In genomic region chr1:132276694-132277093, GRCm38 (mm10) we compare ENCODE assay signal across 30 mouse cellular contexts. TPM values are rescaled to one million over a fixed set of nuclear protein-coding genes. Genes with fewer than 3 reads are reported as not detected.
DNase-seq lines count a peak whose midpoint lies in the region; TF ChIP-seq lines count a peak whose summit lies in the region.
"Had no signal": no experiment of that assay in that cellular context is flagged by ENCODE, and none has a peak within 500 bp of the region (broad histone marks: within the 10 kb centered on the region; RNA-seq: fewer than 3 reads in every experiment).

No protein-coding gene starts in this region.

- no peak for TF ChIP-seq EP300 in ES-Bruce4 (IDR thresholded peaks at IDR 0.05; ENCODE audit: insufficient read depth, low read depth, low read length)

- peaks cover 7% of the 10 kb centered on the region for H3K4me1 ChIP-seq in heart, embryonic 10.5 days
- peaks cover 5% of the 10 kb centered on the region for H3K4me1 ChIP-seq in ES-Bruce4 (ENCODE audit: control insufficient read depth, insufficient read depth, low read length)
- H3K4me1 ChIP-seq: embryonic facial prominence, embryonic 13.5 days; embryonic facial prominence, embryonic 15.5 days had no signal

- DNase-seq in adrenal gland, adult (ENCODE audit: inconsistent age in 2 of 2, low spot score in 1 of 2): peak; percentile 56 to 79
- DNase-seq in adrenal gland, adult 2 months: no peak
- no peak for DNase-seq in heart, embryonic 10.5 days (ENCODE audit: low spot score)
- no peak for DNase-seq in heart, adult 18-20 months
- DNase-seq: B cell, adult 2 months; cerebellum, adult 11 months; cerebellum, adult 18-20 months; cerebellum, adult 8-10 months; cerebellum, adult 9-11 months; cerebellum, postnatal 14 days; cerebellum, postnatal 36 days; embryo, embryonic 11 days had no signal

- TF ChIP-seq POLR2A in ES-Bruce4 (IDR thresholded peaks at IDR 0.05; ENCODE audit: insufficient read depth, low read length): no peak

- 0 out of 2 replicates have a peak overlapping the region, but pooled peaks have one; percentile 6 for H3K27ac ChIP-seq in heart, embryonic 10.5 days
- H3K27ac ChIP-seq in ES-Bruce4 (ENCODE audit: insufficient read depth, low read length): no peak overlapping the region
- H3K27ac ChIP-seq: embryonic facial prominence, embryonic 13.5 days; embryonic facial prominence, embryonic 15.5 days; forebrain, embryonic 10.5 days; forebrain, embryonic 12.5 days had no signal

- TF ChIP-seq CTCF in ES-Bruce4 (IDR thresholded peaks at IDR 0.05; ENCODE audit: low read depth, low read length): peak; percentile 26

- no peak overlapping the region for H3K9ac ChIP-seq in ES-Bruce4 (ENCODE audit: low read depth, poor library complexity, severe bottlenecking)
- H3K9ac ChIP-seq: embryonic facial prominence, embryonic 13.5 days; embryonic facial prominence, embryonic 15.5 days; forebrain, embryonic 12.5 days had no signal

- no peaks in the 10 kb centered on the region for H3K9me3 ChIP-seq in heart, embryonic 10.5 days
- no peaks in the 10 kb centered on the region for H3K9me3 ChIP-seq in ES-Bruce4 (replicated peaks; ENCODE audit: control insufficient read depth, insufficient read depth, low read length, poor library complexity, severe bottlenecking)
- H3K9me3 ChIP-seq: embryonic facial prominence, embryonic 13.5 days; embryonic facial prominence, embryonic 15.5 days; forebrain, embryonic 10.5 days; forebrain, embryonic 12.5 days had no signal

- H3K36me3 ChIP-seq in heart, embryonic 10.5 days: no peaks in the 10 kb centered on the region
- H3K36me3 ChIP-seq in ES-Bruce4 (ENCODE audit: control insufficient read depth, insufficient read depth, low read length, poor library complexity, severe bottlenecking): no peaks in the 10 kb centered on the region
- H3K36me3 ChIP-seq: embryonic facial prominence, embryonic 13.5 days; embryonic facial prominence, embryonic 15.5 days; forebrain, embryonic 10.5 days; forebrain, embryonic 12.5 days had no signal

- H3K27me3 ChIP-seq in heart, embryonic 10.5 days (ENCODE audit: insufficient read depth, poor library complexity, severe bottlenecking): no peaks in the 10 kb centered on the region
- H3K27me3 ChIP-seq in ES-Bruce4 (ENCODE audit: control insufficient read depth, insufficient read depth, low read length, poor library complexity, severe bottlenecking): no peaks in the 10 kb centered on the region
- H3K27me3 ChIP-seq: CH12.LX; embryonic facial prominence, embryonic 13.5 days; embryonic facial prominence, embryonic 15.5 days had no signal

- H3K4me3 ChIP-seq in heart, embryonic 10.5 days: no peak overlapping the region
- H3K4me3 ChIP-seq in ES-Bruce4 (ENCODE audit: low read depth, low read length): no peak overlapping the region
- H3K4me3 ChIP-seq: embryonic facial prominence, embryonic 13.5 days; embryonic facial prominence, embryonic 15.5 days; erythroblast, embryonic 14.5 days; forebrain, embryonic 10.5 days; forebrain, embryonic 12.5 days had no signal

- whole genome bisulfite sequencing in heart, embryonic 10.5 days: 63% methylated on average over 3 of the region's 3 CpGs

RNA-seq across cellular contexts. Expression of gene Klhdc8a, which starts 21.7 kb away (rescaled TPM):
- 100 to 1,000 TPM in 1 of 2 experiments, 10 to 100 TPM in 1; 98.4 to 272 TPM for total RNA-seq in adrenal gland, adult 2 months (2021)
- polyA plus RNA-seq in adrenal gland, adult 2 months (2012; rRNA removed): 162 and 163 TPM in 2 replicates
- polyA plus RNA-seq in heart, embryonic 10.5 days (2016; fragmentation: Nextera tagmentation; extraction: Ambion mirVana): 0.26 and 0.60 TPM in 2 replicates
- 10 to 100 TPM; 16.7 to 25.6 TPM for total RNA-seq in heart, adult 18-20 months (2021)
- polyA plus RNA-seq in ES-Bruce4 (2011; ENCODE audit: insufficient read depth, insufficient read length, low read depth, missing spikeins): 0.60 and 0.72 TPM in 2 replicates
- total RNA-seq: CH12.LX; common myeloid progenitor, adult 5-6 weeks; MEL had no signal
- polyA plus RNA-seq: erythroblast, embryonic 14.5 days had no signal

RNA-seq across cellular contexts. Expression of gene Nuak2, which starts 39.2 kb away (rescaled TPM):
- 1 to 10 TPM; 4.7 TPM for total RNA-seq in adrenal gland, adult 2 months (2021)
- polyA plus RNA-seq in adrenal gland, adult 2 months (2012; rRNA removed): 2.8 and 2.9 TPM in 2 replicates
- 3.0 and 3.4 TPM in 2 replicates for polyA plus RNA-seq in heart, embryonic 10.5 days (2016; fragmentation: Nextera tagmentation; extraction: Ambion mirVana)
- total RNA-seq in heart, adult 18-20 months (2021): 1 to 10 TPM; 4.2 to 4.4 TPM
- polyA plus RNA-seq in ES-Bruce4 (2011; ENCODE audit: insufficient read depth, insufficient read length, low read depth, missing spikeins): 20.0 and 21.7 TPM in 2 replicates
- polyA plus RNA-seq: erythroblast, embryonic 14.5 days had no signal

RNA-seq across cellular contexts. Expression of gene Gm10188, which starts 47.1 kb away (rescaled TPM):
- not detected for total RNA-seq in adrenal gland, adult 2 months (2021)
- not detected in 2 replicates for polyA plus RNA-seq in adrenal gland, adult 2 months (2012; rRNA removed)
- polyA plus RNA-seq in heart, embryonic 10.5 days (2016; fragmentation: Nextera tagmentation; extraction: Ambion mirVana): not detected in 2 replicates
- total RNA-seq in heart, adult 18-20 months (2021): not detected
- polyA plus RNA-seq in ES-Bruce4 (2011; ENCODE audit: insufficient read depth, insufficient read length, low read depth, missing spikeins): not detected in 2 replicates
- total RNA-seq: adrenal gland, adult 8-10 months; adrenal gland, postnatal 25 days; adrenal gland, postnatal 4 days; CH12.LX; common myeloid progenitor, adult 5-6 weeks; ES-E14; MEL had no signal
- polyA plus RNA-seq: brain, embryonic 14.5 days; CD4-positive, CD25-positive, alpha-beta regulatory T cell, adult 4 months; embryonic facial prominence, embryonic 11.5 days; embryonic facial prominence, embryonic 13.5 days; embryonic facial prominence, embryonic 15.5 days; erythroblast, embryonic 14.5 days; forebrain, embryonic 10.5 days; forebrain, embryonic 14.5 days; frontal cortex, adult 2 months had no signal

Comparison
In these comparisons a context has a peak if more than half of its experiments do, and no peak if none do; other contexts are left out.
1. DNase-seq: peak in adrenal gland, adult (2 of 2); none in adrenal gland, adult 2 months (single experiment), heart, embryonic 10.5 days (single experiment) and heart, adult 18-20 months (0 of 2).
2. RNA of gene Klhdc8a, which starts 21.7 kb away (polyA plus RNA-seq): 162 to 163 TPM in adrenal gland, adult 2 months; 0.26 to 0.60 TPM in heart, embryonic 10.5 days and 0.60 to 0.72 TPM in ES-Bruce4; every median in the first group is over 10 times any median in the second.